Mouse (Mus musculus) limb, embryonic 11.5 days (tissue): ENCODE results near the gene Ugt2b5. TPM values are rescaled to one million over a fixed set of nuclear protein-coding genes. Genes with fewer than 3 reads are reported as not detected.

ENCODE experiments used
- ATAC-seq: fragments of 200-750 bp; cut with Nextera tagmentation; 2 replicates; pipeline ENCODE4 v1.8.0; 2017; ENCODE audit warnings: low read depth; ENCODE audit not compliant: insufficient number of reproducible peaks, low FRiP score, low TSS enrichment
- DNase-seq: peaks from one replicate; pipeline ENCODE4 v3.0.0-alpha.2; 2015; ENCODE audit warnings: low spot score
- H3K27ac ChIP-seq: fragments of 300-500 bp; sonication (generic); replicated peaks from 2 replicates; pipeline ENCODE4 v1.5.1; 2014; ENCODE audit warnings: low read depth, mild to moderate bottlenecking, low read length
- H3K27me3 ChIP-seq: fragments of 300-500 bp; sonication (generic); 2 replicates; pipeline ENCODE4 v1.6.1; 2014; ENCODE audit warnings: mild to moderate bottlenecking, low read length, mixed read lengths; ENCODE audit not compliant: control insufficient read depth, insufficient read depth
- H3K36me3 ChIP-seq: fragments of 300-500 bp; sonication (generic); 2 replicates; pipeline ENCODE4 v1.6.1; 2014; ENCODE audit warnings: mild to moderate bottlenecking, low read length, moderate library complexity, mixed read lengths; ENCODE audit not compliant: control insufficient read depth, insufficient read depth
- H3K4me1 ChIP-seq: fragments of 300-500 bp; sonication (generic); 2 replicates; pipeline ENCODE4 v1.6.1; 2014; ENCODE audit warnings: low read length, mixed read lengths; ENCODE audit not compliant: control insufficient read depth, insufficient read depth
- H3K4me2 ChIP-seq: fragments of 300-500 bp; sonication (generic); 2 replicates; pipeline ENCODE4 v1.6.1; 2014; ENCODE audit warnings: low read depth, mild to moderate bottlenecking, moderate library complexity; ENCODE audit not compliant: severe bottlenecking
- H3K4me3 ChIP-seq: fragments of 300-500 bp; sonication (generic); 2 replicates; pipeline ENCODE4 v1.5.1; 2014; ENCODE audit warnings: low read depth, low read length
- H3K9ac ChIP-seq: fragments of 300-500 bp; sonication (generic); 2 replicates; pipeline ENCODE4 v1.6.1; 2014; ENCODE audit warnings: mild to moderate bottlenecking, low read length
- H3K9me3 ChIP-seq: fragments of 300-500 bp; sonication (generic); 2 replicates; pipeline ENCODE4 v1.6.1; 2016; ENCODE audit warnings: low read length; ENCODE audit not compliant: control insufficient read depth
- WGBS: fragments of 180-500 bp; shearing (Covaris S2); extraction: QIAGEN DNeasy Blood & Tissue Kit; methylation state at CpG from one replicate; pipeline ENCODE4 v1.1.7; 2014; 5-methylcytosine and 5-hydroxymethylcytosine counted together
- polyA plus RNA-seq: library from polyadenylated mRNA; unstranded; fragments of >200 nt; fragmentation: Nextera tagmentation; extraction: Ambion mirVana; gene quantifications from 2 replicates; pipeline ENCODE4 v1.2.1, GENCODE M21; 2014

The Ugt2b5 gene
- polyA plus RNA-seq, 1 experiment from 2014 or later: not detected

DNA sequence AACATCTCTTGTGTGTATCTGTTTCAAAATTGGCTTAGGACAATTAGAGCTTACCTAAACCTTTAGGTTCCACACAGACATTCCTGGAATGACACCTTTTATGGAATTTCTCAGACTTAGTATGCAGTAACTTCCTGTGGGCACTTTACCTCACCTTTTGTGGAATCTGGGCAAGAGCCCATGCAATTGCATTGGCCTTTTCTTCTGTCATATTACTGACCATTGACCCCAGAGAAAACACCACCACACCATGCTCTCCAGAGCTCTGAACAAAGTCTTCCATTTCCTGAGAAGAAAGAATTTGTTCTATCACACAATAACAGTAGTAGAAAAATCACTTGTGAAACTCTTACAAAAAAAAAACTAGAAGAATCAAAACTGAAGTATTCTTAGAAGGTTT lies 50.9 kb downstream of the Ugt2b5 start:
- Histone ChIP-seq H3K4me2 (no peak overlapping the region), H3K9me3 (no peaks in the 10 kb centered on the region), H3K27ac (no peak overlapping the region), H3K36me3 (no peaks in the 10 kb centered on the region), H3K9ac (no peak overlapping the region), H3K4me1 (no peaks in the 10 kb centered on the region), H3K27me3 (no peaks in the 10 kb centered on the region), H3K4me3 (no peak overlapping the region)
- DNase-seq (no peak), ATAC-seq (no peak)

DNA sequence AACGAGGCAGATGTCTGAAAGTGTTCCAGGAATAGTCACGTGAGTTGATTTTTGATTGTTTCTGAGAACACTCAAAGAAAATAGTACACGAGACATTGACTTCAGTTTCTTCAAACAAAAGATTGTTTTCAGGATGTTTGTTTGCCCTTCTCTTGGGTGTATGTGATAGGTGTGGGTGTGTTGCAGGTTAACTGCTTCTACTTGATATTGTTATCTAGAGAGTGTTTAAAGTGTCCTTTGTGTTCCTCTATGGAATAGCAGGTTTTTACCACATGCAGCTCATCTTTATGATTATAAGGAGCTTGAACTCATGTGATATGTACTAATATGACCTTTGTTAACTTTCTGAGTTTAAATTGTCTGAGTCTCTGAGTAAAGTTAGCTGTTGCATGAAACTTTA lies 53.8 kb downstream of the Ugt2b5 start:
- Histone ChIP-seq H3K36me3 (no peaks in the 10 kb centered on the region), H3K4me1 (no peaks in the 10 kb centered on the region), H3K27me3 (no peaks in the 10 kb centered on the region), H3K9ac (no peak overlapping the region), H3K9me3 (no peaks in the 10 kb centered on the region), H3K27ac (no peak overlapping the region), H3K4me2 (no peak overlapping the region), H3K4me3 (no peak overlapping the region)
- ATAC-seq (no peak), DNase-seq (no peak)
- 81% methylated on average over 3 of the region's 3 CpGs for WGBS

Other genes starting within 250 kb of the Ugt2b5 start
- not detected in 2 replicates for gene Ugt2b34, start 233.4 kb downstream of the Ugt2b5 start, polyA plus RNA-seq
- gene Ugt2b1, start 213.8 kb downstream of the Ugt2b5 start, polyA plus RNA-seq: not detected in 2 replicates
- gene Ugt2b35, start 139.5 kb downstream of the Ugt2b5 start, polyA plus RNA-seq: not detected in 2 replicates
- gene Ugt2b36, start 47.8 kb downstream of the Ugt2b5 start, polyA plus RNA-seq: not detected in 2 replicates
- not detected in 2 replicates for gene Ugt2b37, start 114.5 kb upstream of the Ugt2b5 start, polyA plus RNA-seq
- gene Ugt2a3, start 196.9 kb upstream of the Ugt2b5 start, polyA plus RNA-seq: not detected in 2 replicates